Mouse (Mus musculus): Measurements from ENCODE around the gene Tmem121b.

Tmem121b gene

DNA sequence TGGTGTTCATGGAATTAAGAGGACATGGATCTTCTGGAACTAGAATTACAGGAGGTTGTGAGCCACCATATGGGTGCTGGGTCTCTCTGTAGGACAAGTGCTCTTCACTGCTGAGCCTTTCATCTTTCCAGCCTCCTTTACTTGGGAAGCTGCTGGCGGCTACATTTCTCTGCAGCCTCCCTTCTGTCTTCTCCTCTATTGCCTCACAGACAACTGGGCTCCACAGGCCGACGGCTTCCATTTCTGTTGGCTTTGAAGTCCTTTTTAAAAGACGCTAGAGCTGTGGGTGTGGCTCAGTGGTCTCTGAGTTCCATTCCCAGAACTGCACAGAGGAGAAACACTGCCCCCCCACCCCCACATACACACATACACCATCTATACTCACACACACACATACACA, 28.2 kb downstream of the Tmem121b start:
- DNase-seq (ENCODE audit: low spot score): no peak

DNA sequence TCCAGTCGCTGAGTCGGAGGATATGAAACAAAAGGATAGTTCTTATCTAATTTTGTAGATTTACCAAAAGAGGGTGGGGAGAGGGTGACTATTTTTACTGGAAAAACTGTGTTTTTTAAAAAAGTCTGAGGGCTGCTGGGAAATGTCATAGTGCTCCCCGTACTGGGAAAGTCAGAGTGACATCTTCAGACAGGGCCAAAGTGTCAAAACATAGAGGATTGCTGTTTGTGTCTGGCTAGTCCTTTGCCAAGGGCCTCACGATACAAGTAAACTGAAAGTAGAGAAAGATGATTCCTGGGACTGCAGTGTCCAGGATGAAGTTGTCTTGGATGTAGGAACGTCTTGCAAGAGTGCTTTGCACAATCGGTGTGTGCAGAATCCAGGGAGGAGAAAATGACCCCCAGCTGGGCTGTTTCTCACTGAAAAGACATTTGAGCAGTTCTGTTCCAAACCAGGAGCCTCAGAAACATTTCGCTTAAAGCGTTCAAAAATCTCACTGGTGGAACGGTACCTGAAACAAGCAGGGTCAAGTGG, 29.1 kb downstream of the Tmem121b start:
- no peak for DNase-seq (ENCODE audit: low spot score)

DNA sequence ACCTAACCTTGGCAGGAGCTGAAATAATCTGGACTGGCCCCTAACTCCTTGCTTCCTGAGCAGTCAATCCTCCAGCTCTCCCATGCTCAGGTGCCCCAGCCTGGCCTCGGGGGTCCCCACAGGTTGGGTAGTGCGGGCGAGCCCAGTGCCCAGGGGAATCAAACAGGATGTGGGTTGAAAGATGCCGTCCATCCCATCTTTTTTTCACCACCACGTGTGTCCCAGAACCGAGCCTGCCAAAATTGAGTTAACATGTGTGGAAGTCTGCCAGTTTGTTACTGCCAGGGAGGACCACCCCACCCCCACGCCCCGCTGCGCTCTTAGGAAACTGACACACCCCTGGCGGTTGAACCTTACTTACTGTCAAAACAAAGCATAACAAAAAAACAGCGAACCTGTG, 29.7 kb downstream of the Tmem121b start:
- peak; percentile 23 for DNase-seq (ENCODE audit: low spot score)

DNA sequence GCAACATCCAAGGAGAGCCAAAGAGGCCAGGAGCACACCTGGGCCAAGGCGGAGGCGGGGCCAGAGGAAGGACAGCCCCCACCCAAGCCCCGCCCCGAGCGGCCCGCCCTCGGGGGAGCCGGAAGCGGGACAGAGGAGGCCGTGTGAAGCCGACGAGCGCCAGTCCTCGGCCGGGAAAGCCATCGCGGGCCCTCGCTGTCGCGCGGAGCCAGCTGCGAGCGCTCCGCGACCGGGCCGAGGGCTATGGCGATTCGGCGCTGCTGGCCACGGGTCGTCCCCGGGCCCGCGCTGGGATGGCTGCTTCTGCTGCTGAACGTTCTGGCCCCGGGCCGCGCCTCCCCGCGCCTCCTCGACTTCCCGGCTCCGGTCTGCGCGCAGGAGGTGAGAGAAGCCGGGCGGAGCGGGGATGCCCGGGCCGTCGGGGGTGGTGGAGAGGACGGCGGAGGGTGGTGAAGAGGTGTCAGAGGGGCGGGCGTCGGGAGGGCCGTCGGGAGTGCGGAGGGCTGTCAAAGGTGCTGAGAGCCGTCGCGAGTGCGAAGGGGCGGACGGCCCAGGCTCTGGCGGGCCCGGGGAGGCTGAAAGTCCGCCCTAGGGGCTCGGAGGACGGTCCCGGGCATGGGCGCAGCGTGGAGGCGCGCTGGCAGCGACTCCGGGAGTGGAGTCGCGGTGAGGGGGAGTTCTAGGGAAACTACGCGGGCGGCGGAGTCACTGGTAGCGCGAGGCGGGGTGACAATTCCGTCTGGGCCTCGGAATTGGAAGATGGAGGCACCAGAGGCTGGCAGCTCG, 30.3 kb downstream of the Tmem121b start, which contains the start of gene Il17ra:
Gene Il17ra, plus strand, starts transcription at position 162 of the 786 bp plus-strand sequence.
- DNase-seq (ENCODE audit: low spot score): peak; percentile 81

DNA sequence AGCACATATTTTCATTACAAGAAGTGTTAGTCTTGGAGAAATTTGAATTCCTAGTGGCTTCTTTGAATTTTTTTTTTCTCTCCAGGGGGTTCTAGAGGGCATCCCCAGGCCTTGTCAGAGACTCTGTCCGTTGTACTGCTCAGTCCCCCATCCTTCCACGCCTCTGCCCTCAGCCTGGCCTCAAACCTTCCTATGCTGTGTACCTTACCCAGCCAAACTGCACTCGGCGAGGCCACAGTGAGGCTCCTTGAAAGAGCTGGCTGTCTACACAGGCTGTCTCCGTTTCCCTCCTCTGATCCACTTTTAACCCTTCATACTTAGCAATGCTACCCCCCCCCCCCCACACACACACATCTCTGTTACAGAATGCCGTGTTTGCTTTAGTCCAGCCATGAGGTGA, 31.4 kb downstream of the Tmem121b start:
- DNase-seq (ENCODE audit: low spot score): no peak

DNA sequence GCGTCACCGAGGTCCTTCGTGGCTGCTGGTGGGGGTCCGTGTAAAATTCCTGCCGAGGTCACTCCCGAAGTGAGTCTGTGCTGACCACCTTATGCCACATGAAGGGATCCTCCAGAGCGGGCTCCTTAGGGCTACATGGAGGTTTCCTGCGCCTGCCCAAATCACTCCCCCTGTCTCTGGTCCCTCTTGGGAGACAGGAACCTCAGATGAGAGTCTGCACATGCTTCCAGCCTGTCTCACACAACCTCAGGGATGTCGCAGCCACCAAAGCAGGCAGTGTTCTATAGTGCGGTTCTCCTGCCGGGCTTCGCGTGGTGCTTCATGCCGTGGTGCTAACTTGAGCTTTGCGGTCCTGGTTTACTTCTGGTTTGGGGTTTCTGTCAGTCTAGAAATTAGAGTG, 32.4 kb downstream of the Tmem121b start:
- no peak for DNase-seq (ENCODE audit: low spot score)

DNA sequence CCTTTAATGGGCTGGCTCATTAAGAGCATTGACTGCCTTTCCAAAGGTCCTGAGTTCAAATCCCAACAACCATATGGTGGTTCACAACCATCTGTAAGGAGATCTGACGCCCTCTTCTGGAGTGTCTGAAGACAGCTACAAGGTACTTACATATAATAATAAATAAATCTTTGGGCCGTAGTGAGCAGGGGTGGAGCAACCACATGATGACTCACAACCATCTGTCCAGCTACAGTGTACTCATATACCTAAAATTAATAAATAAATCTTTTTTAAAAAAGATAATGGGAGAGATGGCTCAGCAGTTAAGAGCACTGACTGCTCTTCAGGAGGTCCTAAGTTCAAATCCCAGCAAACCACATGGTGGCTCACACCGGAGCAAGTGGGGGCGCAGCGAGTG, 35.9 kb downstream of the Tmem121b start:
- DNase-seq (ENCODE audit: low spot score): no peak

DNA sequence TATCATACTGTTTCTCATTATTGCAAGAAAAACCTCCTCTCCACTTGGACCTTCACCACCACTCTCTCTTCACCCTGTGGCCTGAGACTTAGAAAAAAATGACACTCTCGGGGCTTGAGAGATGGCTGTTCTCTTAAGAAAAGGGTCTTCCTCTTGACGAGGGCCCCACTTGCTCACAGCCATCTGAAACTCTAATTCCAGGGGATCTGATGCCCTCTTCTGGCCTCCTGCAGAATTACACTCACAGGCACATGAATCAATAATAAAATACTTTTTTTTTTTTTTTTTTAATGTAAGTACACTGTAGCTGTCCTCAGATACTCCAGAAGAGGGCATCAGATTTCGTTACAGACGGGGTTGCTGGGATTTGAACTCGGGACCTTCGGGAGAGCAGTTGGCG, 36.5 kb downstream of the Tmem121b start:
- no peak for DNase-seq (ENCODE audit: low spot score)

DNA sequence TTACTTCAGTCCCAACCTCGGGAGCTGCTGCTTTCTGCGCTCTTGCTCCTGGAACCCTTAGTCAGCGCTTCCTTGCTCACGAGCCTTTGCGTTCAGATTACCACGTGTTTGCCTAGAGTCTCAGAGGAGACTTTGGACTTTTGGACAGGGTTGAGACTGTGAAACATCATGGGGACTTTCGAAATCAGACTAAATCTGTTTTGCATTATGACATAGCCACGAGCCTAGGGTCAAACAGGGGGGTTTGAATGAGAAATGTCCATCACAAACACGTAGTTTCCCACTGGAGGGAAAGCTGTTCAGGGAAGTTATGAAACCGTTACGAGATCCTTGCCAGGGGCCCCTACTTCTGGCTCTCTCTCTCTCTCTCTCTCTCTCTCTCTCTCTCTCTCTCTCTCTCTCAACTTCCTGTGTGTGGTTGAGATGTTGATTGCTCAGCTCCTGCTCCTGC, 39.0 kb downstream of the Tmem121b start:
- DNase-seq (ENCODE audit: low spot score): no peak

DNA sequence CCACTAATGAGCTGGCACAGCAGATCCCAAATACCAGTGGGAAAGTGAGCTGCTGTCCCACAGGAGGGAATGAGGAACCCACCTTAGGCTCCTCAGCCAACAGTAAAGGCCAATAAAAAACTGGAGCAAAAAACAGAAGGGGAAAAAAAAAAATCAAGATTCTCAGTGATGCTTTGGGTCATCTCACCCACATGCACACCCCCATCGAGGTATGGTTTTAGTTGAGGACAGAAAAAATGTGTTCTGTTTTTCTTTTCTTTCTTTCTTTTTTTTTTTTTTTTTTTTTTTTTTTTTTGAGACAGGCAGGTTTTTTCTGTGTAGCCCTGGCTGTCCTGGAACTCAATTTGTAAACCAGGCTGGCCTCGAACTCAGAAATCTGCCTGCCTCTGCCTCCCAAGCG, 40.1 kb downstream of the Tmem121b start:
- DNase-seq (ENCODE audit: low spot score): no peak

DNA sequence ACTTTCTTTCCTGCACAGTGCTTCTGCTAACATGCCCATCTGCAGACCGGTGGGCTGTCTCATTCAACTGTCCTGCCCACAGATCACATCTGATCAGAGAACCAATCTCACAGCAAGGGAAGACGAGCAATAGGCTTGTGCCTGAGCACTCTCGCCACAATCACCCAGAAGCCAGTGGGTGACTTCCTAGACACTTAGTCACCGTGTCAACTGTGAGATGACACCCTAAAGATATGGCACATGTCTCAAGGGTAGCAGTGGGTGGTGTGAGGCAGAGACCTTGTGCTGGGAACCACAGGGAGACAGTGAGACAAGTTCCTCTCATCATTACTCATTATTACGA, 40.5 kb downstream of the Tmem121b start:
- DNase-seq (ENCODE audit: low spot score): no peak

DNA sequence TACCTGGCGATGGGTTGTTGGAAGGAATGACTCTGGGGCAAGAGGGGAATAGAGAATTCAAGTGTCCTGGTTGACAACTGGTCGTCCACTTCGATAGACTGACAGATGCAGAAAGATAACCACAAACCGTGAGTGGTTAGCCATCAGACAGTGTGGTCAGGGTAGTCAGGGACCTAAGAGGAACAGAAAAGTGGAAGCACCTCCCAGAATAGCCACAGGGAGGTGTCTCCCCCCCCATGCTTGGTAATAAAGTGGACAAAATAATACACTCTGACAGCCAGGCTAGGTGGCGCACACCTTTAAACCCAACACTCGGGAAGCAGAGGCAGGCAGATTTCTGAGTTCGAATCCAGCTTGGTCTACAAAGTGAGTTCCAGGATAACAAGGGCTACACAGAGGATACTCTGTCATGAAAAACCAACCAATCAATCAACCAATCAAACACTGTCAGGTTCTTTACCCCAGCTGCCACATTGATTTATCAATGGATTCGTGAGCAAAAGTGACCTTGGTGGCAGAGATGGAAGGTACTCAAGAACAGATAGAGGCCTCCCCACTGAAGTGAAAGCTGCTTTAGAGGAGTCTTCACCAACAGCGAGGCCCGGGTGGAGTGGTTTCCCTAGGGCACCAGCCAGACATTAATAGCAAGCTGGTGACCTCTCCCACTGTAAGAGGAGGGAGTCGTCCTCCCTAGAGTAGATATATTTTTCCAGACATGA, 41.1 kb downstream of the Tmem121b start:
- DNase-seq (ENCODE audit: low spot score): no peak

DNA sequence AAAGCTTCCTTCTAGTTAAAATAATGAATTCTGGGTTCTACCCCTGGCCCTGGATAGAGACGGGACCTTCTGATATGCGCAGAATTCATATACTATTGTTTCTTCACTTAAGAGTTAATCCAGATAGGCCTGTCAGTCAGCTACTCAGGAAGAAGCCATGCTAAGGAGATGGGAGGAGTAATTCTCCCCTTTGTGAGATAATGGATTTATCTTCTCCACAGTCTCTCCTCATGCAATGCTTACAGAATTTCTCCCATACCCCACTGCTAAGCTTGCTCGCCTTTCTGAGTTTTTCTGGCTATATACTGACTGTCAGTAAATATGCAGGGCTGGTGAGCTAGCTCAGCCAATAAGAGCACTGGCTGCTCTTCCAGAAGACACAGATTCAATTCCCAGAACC, 43.4 kb downstream of the Tmem121b start:
- DNase-seq (ENCODE audit: low spot score): no peak

DNA sequence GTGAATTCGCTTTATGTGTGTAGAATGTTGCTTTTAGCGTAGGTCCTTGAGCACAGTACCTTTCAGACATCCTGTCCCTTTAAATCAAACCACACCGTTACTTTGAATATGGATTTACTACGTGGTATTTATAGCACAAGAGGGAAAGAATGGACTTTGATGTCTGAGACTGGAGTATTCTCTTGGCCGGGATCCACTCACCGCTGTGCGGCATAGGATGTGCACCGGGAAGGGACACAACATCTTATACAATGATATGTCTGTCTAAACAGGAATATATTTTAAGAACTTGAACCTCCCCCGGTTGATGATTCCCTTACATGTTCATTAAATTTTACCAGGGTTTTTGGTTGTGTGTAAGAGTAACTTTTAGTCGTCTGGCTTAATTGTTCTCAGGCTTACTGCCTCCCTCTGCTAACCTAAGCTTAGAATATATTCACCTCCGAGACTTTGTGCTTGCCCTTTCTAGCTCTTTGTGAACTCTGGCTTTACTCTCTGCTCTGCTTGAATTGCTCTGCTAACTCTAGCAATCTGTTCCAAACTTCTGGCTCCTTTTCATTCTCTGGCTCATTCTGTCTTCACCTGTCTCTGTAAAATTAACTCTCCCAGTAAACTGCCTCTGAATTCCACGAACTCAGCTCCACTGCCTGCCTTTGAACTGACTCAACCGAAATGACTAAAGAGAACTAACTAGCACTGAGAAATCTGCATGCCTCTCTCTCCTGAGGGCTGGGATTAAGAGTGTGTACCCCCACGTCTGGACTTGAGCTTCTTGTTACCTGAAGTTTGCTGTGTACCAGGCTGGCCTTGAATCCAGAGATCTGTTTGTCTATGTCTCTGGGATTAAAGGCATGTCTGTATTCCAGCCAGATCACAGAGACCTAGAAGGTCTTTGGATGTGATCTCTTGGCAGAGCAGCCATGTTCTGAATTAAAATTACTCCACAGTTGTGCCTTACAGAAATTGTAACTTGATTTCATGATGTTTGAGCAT, 49.9 kb downstream of the Tmem121b start:
- no peak for DNase-seq (ENCODE audit: low spot score)

DNA sequence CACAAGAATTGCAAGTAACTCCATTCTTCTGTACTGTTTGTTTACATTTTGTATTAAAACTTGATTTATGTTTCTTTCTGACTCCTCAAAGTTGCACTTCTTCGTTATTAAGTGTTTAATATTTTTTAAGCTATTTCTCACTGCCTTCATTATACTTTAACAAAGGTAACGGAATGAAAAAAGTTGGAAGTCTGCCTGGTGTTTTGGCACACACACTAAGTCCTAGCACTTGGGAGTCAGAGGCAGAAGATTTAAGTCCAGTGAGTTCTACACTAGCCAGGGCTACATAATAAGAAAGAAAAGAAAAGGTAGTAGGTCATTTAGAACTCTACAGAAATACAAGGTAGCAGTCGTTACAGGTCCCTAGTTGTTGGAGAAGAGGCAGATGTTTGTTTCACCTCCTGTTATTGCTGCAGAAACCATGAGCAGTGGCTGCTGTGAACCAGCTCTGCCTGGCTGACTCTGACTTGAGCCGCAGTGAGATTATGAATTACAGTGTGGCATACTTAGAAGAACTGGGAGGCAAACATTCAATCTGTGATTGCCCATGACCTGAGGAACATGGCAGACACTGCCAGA, 51.3 kb downstream of the Tmem121b start:
- DNase-seq (ENCODE audit: low spot score): no peak

Data from urinary bladder, postnatal 25 days (tissue).